Mouse (Mus musculus) CH12.LX (cell line): ENCODE results near the gene Fgfr2.

Source experiments
- CTCF ChIP-seq, 2 experiments: IDR thresholded peaks in 1 of 2; conservative IDR thresholded peaks in 1 of 2; 2 replicates each; pipeline ENCODE4 v1.5.1; 2011 to 2012; ENCODE audit warnings: low read depth in 2 of 2, low read length in 2 of 2, improper control_type of control experiment in 1 of 2, inconsistent platforms in 1 of 2, mild to moderate bottlenecking in 1 of 2, moderate library complexity in 1 of 2
- KAT2A ChIP-seq: IDR thresholded peaks from 2 replicates; pipeline ENCODE4 v1.6.1; 2012; ENCODE audit warnings: low read length, improper control_type of control experiment, inconsistent platforms; ENCODE audit not compliant: insufficient replicate concordance
- MAX ChIP-seq: IDR thresholded peaks from 2 replicates; pipeline ENCODE4 v1.6.1; 2011; ENCODE audit warnings: low read length, improper control_type of control experiment
- NELFE ChIP-seq: IDR thresholded peaks from 2 replicates; pipeline ENCODE4 v1.6.1; 2011; ENCODE audit warnings: low read depth, low read length, improper control_type of control experiment
- PAX5 ChIP-seq: IDR thresholded peaks from 2 replicates; pipeline ENCODE4 v1.6.1; 2012; ENCODE audit warnings: low read length, inconsistent platforms, mixed read lengths
- POLR2A ChIP-seq: IDR thresholded peaks from 2 replicates; pipeline ENCODE4 v1.6.1; 2011; ENCODE audit warnings: low read depth, mild to moderate bottlenecking, improper control_type of control experiment, low read length
- RCOR1 ChIP-seq: conservative IDR thresholded peaks from 2 replicates; pipeline ENCODE4 v1.6.1; 2012; ENCODE audit warnings: low read depth, mild to moderate bottlenecking, inconsistent platforms, low read length, improper control_type of control experiment
- SIN3A ChIP-seq: IDR thresholded peaks from 2 replicates; pipeline ENCODE4 v1.6.1; 2012; ENCODE audit warnings: low read length, improper control_type of control experiment, inconsistent platforms
- TCF12 ChIP-seq: IDR thresholded peaks from 2 replicates; pipeline ENCODE4 v1.6.1; 2014; ENCODE audit warnings: low read depth, mild to moderate bottlenecking, inconsistent platforms, low read length, improper control_type of control experiment
- UBTF ChIP-seq: IDR thresholded peaks from 2 replicates; pipeline ENCODE4 v1.6.1; 2012; ENCODE audit warnings: low read depth, mild to moderate bottlenecking, inconsistent platforms, low read length, improper control_type of control experiment, moderate library complexity
- USF1 ChIP-seq: IDR thresholded peaks from 2 replicates; pipeline ENCODE4 v1.6.1; 2014; ENCODE audit warnings: low read depth, mild to moderate bottlenecking, inconsistent platforms, low read length, improper control_type of control experiment
- USF2 ChIP-seq: conservative IDR thresholded peaks from 2 replicates; pipeline ENCODE4 v1.6.1; 2011; ENCODE audit warnings: low read depth, low read length, improper control_type of control experiment
- ZNF384 ChIP-seq: IDR thresholded peaks from 2 replicates; pipeline ENCODE4 v1.6.1; 2012; ENCODE audit warnings: low read depth, low read length, improper control_type of control experiment, inconsistent platforms

GRCm38 (mm10) chr7:130315221-130315620 lies 2807.9 kb downstream of the Fgfr2 start:
- TF ChIP-seq TCF12, result no peak
- TF ChIP-seq PAX5, result no peak
- no peak for TF ChIP-seq POLR2A
- no peak for TF ChIP-seq ZNF384
- TF ChIP-seq SIN3A, result no peak
- TF ChIP-seq CTCF (conservative IDR thresholded peaks at IDR 0.05 in 1 of 2, IDR thresholded peaks at IDR 0.05 in 1 of 2; ENCODE audit: low read depth in 2 of 2, low read length in 2 of 2), result no peak
- no peak for TF ChIP-seq USF2
- TF ChIP-seq NELFE, result no peak
- TF ChIP-seq USF1, result no peak
- TF ChIP-seq RCOR1, result no peak
- no peak for TF ChIP-seq UBTF
- TF ChIP-seq MAX, result no peak
- TF ChIP-seq KAT2A, result no peak
